In the genomic region with DNA sequence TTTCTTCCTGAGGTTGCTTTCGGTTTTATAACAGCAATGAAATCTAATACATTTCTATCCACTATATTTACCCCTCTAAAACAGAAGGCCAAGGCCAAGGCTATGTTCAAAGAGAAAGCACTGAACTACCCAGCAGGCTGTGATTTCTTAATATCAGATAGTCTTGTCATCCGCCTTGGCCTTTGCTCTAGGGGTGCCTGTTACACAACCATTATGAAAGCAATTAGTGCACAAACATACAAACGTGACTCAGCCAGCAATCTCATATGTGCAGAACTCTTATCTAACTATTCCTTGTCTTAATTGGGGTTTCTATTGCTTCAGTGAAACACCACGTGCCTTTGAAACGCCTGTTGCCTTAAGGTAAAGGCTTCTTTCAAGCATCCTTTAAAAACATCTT, we compare ENCODE assay signal across 1 mouse cellular context.
TF ChIP-seq lines count a peak whose summit lies in the region.

No protein-coding gene starts in this region.

TF ChIP-seq in MEL, 35 proteins besides CTCF, POLR2A, EP300 and RAD21:
- TF ChIP-seq BHLHE40 (IDR thresholded peaks at IDR 0.05; ENCODE audit: borderline replicate concordance, low read depth, low read length) (0 out of 2 replicates have a peak, but pooled peaks have one; percentile 37), NRF1 (IDR thresholded peaks at IDR 0.05; ENCODE audit: insufficient read depth, low read depth, low read length, poor library complexity, severe bottlenecking) (no peak)
TF ChIP-seq in MEL: peak in this region for 1.
